Mouse (Mus musculus) adrenal gland, adult 8-10 months (tissue): Measurements from ENCODE around the gene Nomo1. TPM values are rescaled to one million over a fixed set of nuclear protein-coding genes. Genes with fewer than 3 reads are reported as not detected.

Experiments
- DNase-seq: peaks from one replicate; pipeline ENCODE4 v3.0.0; 2022
- total RNA-seq, 4 experiments: library from RNA; stranded (reverse); gene quantifications; 2 replicates each; pipeline ENCODE4 v1.2.4; 2022

Nomo1 gene
- total RNA-seq, 4 experiments from 2014 or later: 60.6 to 73.0 (median 69.1) TPM

- DNase-seq: no peak
These were observed 14.5 kb downstream of the Nomo1 start for GRCm38 (mm10) chr7:46047873-46048562.

- no peak for DNase-seq
These were observed 16.5 kb downstream of the Nomo1 start for GRCm38 (mm10) chr7:46049981-46050380.

- no peak for DNase-seq
These were observed 18.8 kb downstream of the Nomo1 start for GRCm38 (mm10) chr7:46052161-46052821.

GRCm38 (mm10) chr7:46053566-46053965, 20.1 kb downstream of the Nomo1 start:
- no peak for DNase-seq

- no peak for DNase-seq
These were observed 25.4 kb downstream of the Nomo1 start for GRCm38 (mm10) chr7:46058882-46059281.

- DNase-seq: peak; percentile 27
These were observed 27.2 kb downstream of the Nomo1 start for GRCm38 (mm10) chr7:46060688-46061087.

GRCm38 (mm10) chr7:46061614-46062013, 28.1 kb downstream of the Nomo1 start:
- no peak for DNase-seq

GRCm38 (mm10) chr7:46063296-46063695, 29.8 kb downstream of the Nomo1 start:
- no peak for DNase-seq

GRCm38 (mm10) chr7:46068831-46069230, 35.3 kb downstream of the Nomo1 start:
- DNase-seq: no peak

- no peak for DNase-seq
These were observed 43.3 kb downstream of the Nomo1 start for GRCm38 (mm10) chr7:46076844-46077243.

- no peak for DNase-seq
These were observed 44.2 kb downstream of the Nomo1 start for GRCm38 (mm10) chr7:46077675-46078074.

GRCm38 (mm10) chr7:46084024-46084423, 50.5 kb downstream of the Nomo1 start:
- DNase-seq: no peak

GRCm38 (mm10) chr7:46084839-46085513, 51.5 kb downstream of the Nomo1 start:
- no peak for DNase-seq

- DNase-seq: no peak
These were observed 52.9 kb downstream of the Nomo1 start for GRCm38 (mm10) chr7:46086378-46086777.

GRCm38 (mm10) chr7:46088241-46088640, 54.7 kb downstream of the Nomo1 start:
- no peak for DNase-seq

GRCm38 (mm10) chr7:46092803-46093202, 59.3 kb downstream of the Nomo1 start:
- no peak for DNase-seq

GRCm38 (mm10) chr7:46096136-46096535, 62.6 kb downstream of the Nomo1 start:
- DNase-seq: peak; percentile 44

GRCm38 (mm10) chr7:46097319-46097783, 63.9 kb downstream of the Nomo1 start:
- DNase-seq: no peak

- DNase-seq: no peak
These were observed 64.9 kb downstream of the Nomo1 start for GRCm38 (mm10) chr7:46098221-46098918.

GRCm38 (mm10) chr7:46098919-46099286, 65.4 kb downstream of the Nomo1 start:
- DNase-seq: no peak

GRCm38 (mm10) chr7:46099682-46100081, 66.2 kb downstream of the Nomo1 start:
- no peak for DNase-seq

- DNase-seq: peak; percentile 26
These were observed 67.1 kb downstream of the Nomo1 start, which contains the start of gene Kcnj11 for GRCm38 (mm10) chr7:46100563-46100962. TSS of gene Kcnj11 (minus strand) at chr7:46100764.

GRCm38 (mm10) chr7:46103075-46103591, 69.6 kb downstream of the Nomo1 start:
- no peak for DNase-seq
